Mouse (Mus musculus) CH12.LX (cell line): ENCODE results near the gene Ccnb1. TPM values are rescaled to one million over a fixed set of nuclear protein-coding genes. Genes with fewer than 3 reads are reported as not detected.
A peak's percentile ranks its signal among the peaks of the same experiment; 100 is the strongest.

Experiments
- DNase-seq: peaks from one replicate; pipeline ENCODE4 v3.0.0-alpha.2; 2013; ENCODE audit errors: extremely low read depth
- H3K27ac ChIP-seq: 2 replicates; pipeline ENCODE4 v1.5.1; 2012; ENCODE audit warnings: low read depth, mild to moderate bottlenecking, control low read depth, moderate library complexity; ENCODE audit not compliant: insufficient read depth
- H3K27me3 ChIP-seq: replicated peaks from 2 replicates; pipeline ENCODE3; 2012; ENCODE audit warnings: inconsistent platforms
- H3K36me3 ChIP-seq, 2 experiments: replicated peaks in 1 of 2; 2 replicates each; pipeline versions ENCODE3 to v1.6.1; 2012; ENCODE audit warnings: inconsistent platforms in 1 of 2, low read length in 1 of 2, mild to moderate bottlenecking in 1 of 2, mixed read lengths in 1 of 2, moderate library complexity in 1 of 2; ENCODE audit not compliant: control insufficient read depth in 1 of 2, insufficient read depth in 1 of 2
- H3K4me1 ChIP-seq, 2 experiments: 2 replicates each; pipeline ENCODE4 v1.6.1; 2012; ENCODE audit warnings: inconsistent platforms in 1 of 2, moderate library complexity in 1 of 2; ENCODE audit not compliant: insufficient read depth in 2 of 2, control insufficient read depth in 1 of 2
- H3K4me2 ChIP-seq: 2 replicates; pipeline ENCODE4 v1.6.1; 2012; ENCODE audit warnings: low read depth, mild to moderate bottlenecking, control low read depth; ENCODE audit not compliant: poor library complexity, insufficient read depth, severe bottlenecking
- H3K4me3 ChIP-seq, 3 experiments: fragments of 150-350 bp in 1 of 3; sonication (generic) in 1 of 3; replicated peaks in 1 of 3; 2 replicates each; pipeline versions ENCODE3 to v1.5.1; 2011 to 2012; ENCODE audit warnings: low read depth in 2 of 3, low read length in 2 of 3, mild to moderate bottlenecking in 2 of 3, moderate library complexity in 2 of 3, control low read depth in 1 of 3, improper control_type of control experiment in 1 of 3, inconsistent platforms in 1 of 3, mixed read lengths in 1 of 3; ENCODE audit not compliant: poor library complexity in 1 of 3
- H3K79me2 ChIP-seq: replicated peaks from 2 replicates; pipeline ENCODE4 v1.6.1; 2012; ENCODE audit warnings: mild to moderate bottlenecking, moderate library complexity; ENCODE audit not compliant: control insufficient read depth, poor library complexity, insufficient read depth, severe bottlenecking; ENCODE audit errors: extremely low read depth
- H3K9ac ChIP-seq: 2 replicates; pipeline ENCODE4 v1.6.1; 2012; ENCODE audit warnings: low read depth, mild to moderate bottlenecking, control low read depth, moderate library complexity; ENCODE audit not compliant: insufficient read depth
- H3K9me3 ChIP-seq: replicated peaks from 2 replicates; pipeline ENCODE3; 2012; ENCODE audit warnings: low read length, inconsistent platforms, mixed read lengths
- BHLHE40 ChIP-seq: IDR thresholded peaks from 2 replicates; pipeline ENCODE4 v1.6.1; 2011; ENCODE audit warnings: mild to moderate bottlenecking, low read depth, low read length, improper control_type of control experiment
- CHD1 ChIP-seq: IDR thresholded peaks from 2 replicates; pipeline ENCODE4 v1.6.1; 2012; ENCODE audit warnings: low read depth, low read length, improper control_type of control experiment, inconsistent platforms
- CHD2 ChIP-seq: IDR thresholded peaks from 2 replicates; pipeline ENCODE4 v1.6.1; 2011; ENCODE audit warnings: low read length, improper control_type of control experiment
- CTCF ChIP-seq, 2 experiments: IDR thresholded peaks in 1 of 2; conservative IDR thresholded peaks in 1 of 2; 2 replicates each; pipeline ENCODE4 v1.5.1; 2011 to 2012; ENCODE audit warnings: low read depth in 2 of 2, low read length in 2 of 2, improper control_type of control experiment in 1 of 2, inconsistent platforms in 1 of 2, mild to moderate bottlenecking in 1 of 2, moderate library complexity in 1 of 2
- ELF1 ChIP-seq: IDR thresholded peaks from 2 replicates; pipeline ENCODE4 v1.6.1; 2014; ENCODE audit warnings: low read depth, mild to moderate bottlenecking, inconsistent platforms, low read length, improper control_type of control experiment
- EP300 ChIP-seq: IDR thresholded peaks from 2 replicates; pipeline ENCODE4 v1.6.1; 2011; ENCODE audit warnings: low read length, improper control_type of control experiment
- ETS1 ChIP-seq: conservative IDR thresholded peaks from 2 replicates; pipeline ENCODE4 v1.6.1; 2012; ENCODE audit warnings: low read depth, mild to moderate bottlenecking, inconsistent platforms, low read length, improper control_type of control experiment, moderate library complexity
- GABPA ChIP-seq: IDR thresholded peaks from 2 replicates; pipeline ENCODE4 v1.6.1; 2012; ENCODE audit warnings: low read depth, low read length, improper control_type of control experiment, inconsistent platforms; ENCODE audit not compliant: insufficient replicate concordance
- HCFC1 ChIP-seq: IDR thresholded peaks from 2 replicates; pipeline ENCODE4 v1.6.1; 2012; ENCODE audit warnings: low read depth, mild to moderate bottlenecking, inconsistent platforms, low read length, improper control_type of control experiment
- IRF4 ChIP-seq: IDR thresholded peaks from 2 replicates; pipeline ENCODE4 v1.6.1; 2014; ENCODE audit warnings: low read depth, mild to moderate bottlenecking, inconsistent platforms, low read length, improper control_type of control experiment
- JUND ChIP-seq: conservative IDR thresholded peaks from 2 replicates; pipeline ENCODE4 v1.6.1; 2011; ENCODE audit warnings: low read depth, low read length, improper control_type of control experiment
- KAT2A ChIP-seq: IDR thresholded peaks from 2 replicates; pipeline ENCODE4 v1.6.1; 2012; ENCODE audit warnings: low read length, improper control_type of control experiment, inconsistent platforms; ENCODE audit not compliant: insufficient replicate concordance
- MAFK ChIP-seq: IDR thresholded peaks from 2 replicates; pipeline ENCODE4 v1.6.1; 2011; ENCODE audit warnings: low read length, improper control_type of control experiment; ENCODE audit not compliant: insufficient replicate concordance
- MAX ChIP-seq: IDR thresholded peaks from 2 replicates; pipeline ENCODE4 v1.6.1; 2011; ENCODE audit warnings: low read length, improper control_type of control experiment
- MAZ ChIP-seq: IDR thresholded peaks from 2 replicates; pipeline ENCODE4 v1.6.1; 2012; ENCODE audit warnings: low read depth, mild to moderate bottlenecking, inconsistent platforms, low read length, improper control_type of control experiment, moderate library complexity
- MEF2A ChIP-seq: IDR thresholded peaks from 2 replicates; pipeline ENCODE4 v1.6.1; 2014; ENCODE audit warnings: low read depth, mild to moderate bottlenecking, inconsistent platforms, low read length, improper control_type of control experiment, borderline replicate concordance
- MYC ChIP-seq: IDR thresholded peaks from 2 replicates; pipeline ENCODE4 v1.6.1; 2011; ENCODE audit warnings: low read depth, mild to moderate bottlenecking, improper control_type of control experiment, low read length
- NELFE ChIP-seq: IDR thresholded peaks from 2 replicates; pipeline ENCODE4 v1.6.1; 2011; ENCODE audit warnings: low read depth, low read length, improper control_type of control experiment
- NRF1 ChIP-seq: IDR thresholded peaks from 2 replicates; pipeline ENCODE4 v1.6.1; 2014; ENCODE audit warnings: low read depth, mild to moderate bottlenecking, inconsistent platforms, low read length, improper control_type of control experiment, moderate library complexity
- PAX5 ChIP-seq: IDR thresholded peaks from 2 replicates; pipeline ENCODE4 v1.6.1; 2012; ENCODE audit warnings: low read length, inconsistent platforms, mixed read lengths
- POLR2A ChIP-seq: IDR thresholded peaks from 2 replicates; pipeline ENCODE4 v1.6.1; 2011; ENCODE audit warnings: low read depth, mild to moderate bottlenecking, improper control_type of control experiment, low read length
- POLR2AphosphoS2 ChIP-seq: IDR thresholded peaks from 2 replicates; pipeline ENCODE4 v1.6.1; 2011; ENCODE audit warnings: low read depth, low read length, improper control_type of control experiment
- RAD21 ChIP-seq: IDR thresholded peaks from 2 replicates; pipeline ENCODE4 v1.6.1; 2011; ENCODE audit warnings: low read depth, mild to moderate bottlenecking, low read length, improper control_type of control experiment, moderate library complexity
- RCOR1 ChIP-seq: conservative IDR thresholded peaks from 2 replicates; pipeline ENCODE4 v1.6.1; 2012; ENCODE audit warnings: low read depth, mild to moderate bottlenecking, inconsistent platforms, low read length, improper control_type of control experiment
- SMC3 ChIP-seq: IDR thresholded peaks from 2 replicates; pipeline ENCODE4 v1.6.1; 2011; ENCODE audit warnings: low read depth, low read length, improper control_type of control experiment
- TBP ChIP-seq: conservative IDR thresholded peaks from 2 replicates; pipeline ENCODE4 v1.6.1; 2011; ENCODE audit warnings: low read depth, low read length, improper control_type of control experiment
- TCF12 ChIP-seq: IDR thresholded peaks from 2 replicates; pipeline ENCODE4 v1.6.1; 2014; ENCODE audit warnings: low read depth, mild to moderate bottlenecking, inconsistent platforms, low read length, improper control_type of control experiment
- UBTF ChIP-seq: IDR thresholded peaks from 2 replicates; pipeline ENCODE4 v1.6.1; 2012; ENCODE audit warnings: low read depth, mild to moderate bottlenecking, inconsistent platforms, low read length, improper control_type of control experiment, moderate library complexity
- USF1 ChIP-seq: IDR thresholded peaks from 2 replicates; pipeline ENCODE4 v1.6.1; 2014; ENCODE audit warnings: low read depth, mild to moderate bottlenecking, inconsistent platforms, low read length, improper control_type of control experiment
- USF2 ChIP-seq: conservative IDR thresholded peaks from 2 replicates; pipeline ENCODE4 v1.6.1; 2011; ENCODE audit warnings: low read depth, low read length, improper control_type of control experiment
- ZKSCAN1 ChIP-seq: IDR thresholded peaks from 2 replicates; pipeline ENCODE4 v1.6.1; 2012; ENCODE audit warnings: low read depth, inconsistent platforms, low read length, improper control_type of control experiment, borderline replicate concordance
- ZMIZ1 ChIP-seq: IDR thresholded peaks from 2 replicates; pipeline ENCODE4 v1.6.1; 2012; ENCODE audit warnings: low read depth, mild to moderate bottlenecking, inconsistent platforms, low read length, improper control_type of control experiment
- ZNF384 ChIP-seq: IDR thresholded peaks from 2 replicates; pipeline ENCODE4 v1.6.1; 2012; ENCODE audit warnings: low read depth, low read length, improper control_type of control experiment, inconsistent platforms
- dilution Hi-C: fragments of 300-500 bp; cut with MboI; formaldehyde crosslinking; loops from 2 replicates; pipeline ENCODE4 v1.14.3; 2020; ENCODE audit warnings: low sequenced_read_pairs; ENCODE audit not compliant: extremely low pct_unique_long_range_greater_than_20kb, extremely low pct_ligation_motif_present
- in situ Hi-C: fragments of 300-500 bp; cut with MboI; formaldehyde crosslinking; loops from 3 replicates; pipeline ENCODE4 v1.14.3; 2019; ENCODE audit warnings: low sequenced_read_pairs, low pct_ligation_motif_present, low pct_unique_long_range_greater_than_20kb, mixed read lengths
- polyA plus RNA-seq: library from polyadenylated mRNA; unstranded; fragments of >175 nt; gene quantifications from 2 replicates; pipeline ENCODE4 v1.2.1, GENCODE M21; 2012; ENCODE audit warnings: low read depth; ENCODE audit not compliant: insufficient read length
- total RNA-seq, 2 experiments: library from RNA; depleted of rRNA; stranded (reverse); fragments of 300-350 nt in 1 of 2; fragments of >200 nt in 1 of 2; gene quantifications; 2 replicates each; pipeline ENCODE4 v1.2.3; 2012 to 2014

Ccnb1 gene
- total and polyA plus RNA-seq, 3 experiments, result 172 to 416 (median 243) TPM

DNA sequence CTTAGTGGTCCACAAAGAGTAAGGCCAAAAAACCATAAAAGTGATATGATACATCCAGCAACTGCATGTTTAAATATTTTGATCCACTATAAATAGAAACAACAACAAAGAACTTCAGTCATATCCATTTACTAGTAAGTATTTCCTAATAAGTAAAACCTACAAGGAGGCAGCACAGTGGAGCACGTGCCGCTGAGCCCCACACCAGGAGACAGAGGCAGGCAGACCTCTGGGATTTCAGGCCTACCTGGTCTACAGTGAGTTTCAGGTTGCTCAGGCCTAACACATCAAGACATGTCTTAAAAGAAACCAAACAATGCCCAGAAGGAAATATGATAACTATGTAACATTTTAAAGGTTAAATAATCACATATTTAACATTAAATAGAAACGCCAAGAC is 38.5 kb upstream of the Ccnb1 start:
- dilution Hi-C loops, result no loop called here
- Histone ChIP-seq H3K27me3 (no peaks in the 10 kb centered on the region), H3K9me3 (no peaks in the 10 kb centered on the region), H3K4me1 (peaks cover 2 to 33% of the 10 kb centered on the region in 2 experiments; a peak in 3 of 4 replicates), H3K36me3 (peaks cover 24 to 63% of the 10 kb centered on the region in 2 experiments), H3K4me3 (no peak overlapping the region), H3K4me2 (peak overlapping the region; percentile 94), H3K79me2 (peaks cover 21% of the 10 kb centered on the region), H3K9ac (no peak overlapping the region), H3K27ac (peak overlapping the region; percentile 88)
- no peak for DNase-seq
- in situ Hi-C loops, result loop anchor here (5.0 kb wide), 1 partner anchor 33 kb away; no protein-coding TSS in a partner anchor
- TF ChIP-seq POLR2A (no peak), BHLHE40 (peak; percentile 74), MAX (peak; percentile 12; the same call in 1 of the 2 replicates)

DNA sequence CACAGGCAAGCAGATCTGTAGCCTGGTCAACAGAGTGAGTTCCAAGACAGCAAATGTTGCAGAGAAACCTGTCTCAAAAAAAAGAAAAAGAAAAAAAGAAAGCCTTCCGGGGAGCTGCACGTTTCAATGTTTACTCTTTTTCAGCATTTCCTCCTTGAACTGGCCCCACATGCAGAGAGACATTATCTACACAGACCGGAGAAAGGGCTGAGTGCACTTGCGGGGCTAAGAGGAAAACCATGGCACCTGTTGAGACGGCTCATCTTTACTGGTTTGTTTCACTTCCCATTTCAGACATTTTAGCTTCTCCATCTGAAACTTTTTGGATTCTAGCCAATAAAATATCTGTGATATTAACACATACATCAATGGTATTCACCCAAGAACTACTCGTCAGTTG is 37.9 kb upstream of the Ccnb1 start:
- no peak overlapping the region for H3K4me3 ChIP-seq
- H3K79me2 ChIP-seq, result peaks cover 20% of the 10 kb centered on the region
- peaks cover 29 to 67% of the 10 kb centered on the region in 2 experiments for H3K36me3 ChIP-seq
- peaks cover 2 to 30% of the 10 kb centered on the region in 2 experiments; a peak in 3 of 4 replicates for H3K4me1 ChIP-seq
- peak overlapping the region; percentile 88 for H3K27ac ChIP-seq
- in situ Hi-C loops (no loop called here), dilution Hi-C loops (no loop called here)
- H3K9me3 ChIP-seq, result no peaks in the 10 kb centered on the region
- DNase-seq, result peak; percentile 82
- H3K9ac ChIP-seq, result peak overlapping the region; percentile 62
- peak overlapping the region; percentile 94 for H3K4me2 ChIP-seq
- H3K27me3 ChIP-seq, result no peaks in the 10 kb centered on the region
- TF ChIP-seq TCF12 (peak; percentile 57; the same call in 1 of the 2 replicates), ZKSCAN1 (no peak), MYC (peak; percentile 84), MAFK (0 out of 2 replicates have a peak, but pooled peaks have one; percentile 27), KAT2A (no peak), IRF4 (peak; percentile 92), MEF2A (peak; percentile 37; the same call in 1 of the 2 replicates), CHD1 (no peak), NELFE (no peak), NRF1 (no peak), ETS1 (peak; percentile 62), GABPA (no peak), RCOR1 (peak; percentile 83), EP300 (peak; percentile 89), BHLHE40 (peak; percentile 94), JUND (no peak), HCFC1 (no peak), ELF1 (peak; percentile 45; the same call in 1 of the 2 replicates), CHD2 (no peak), SMC3 (no peak), TBP (no peak), UBTF (no peak), USF1 (no peak), ZNF384 (peak; percentile 85), RAD21 (no peak; the same call in 1 of the 2 replicates), ZMIZ1 (no peak), MAZ (no peak), USF2 (no peak), POLR2A (no peak), CTCF (conservative IDR thresholded peaks at IDR 0.05 in 1 of 2, IDR thresholded peaks at IDR 0.05 in 1 of 2; ENCODE audit: low read depth in 2 of 2, low read length in 2 of 2) (no peak), POLR2AphosphoS2 (no peak), PAX5 (no peak), MAX (peak; percentile 65; the same call in 1 of the 2 replicates)
